Mouse (Mus musculus) erythroblast, embryonic 14.5 days (primary cell): ENCODE measurements around the gene Sh3kbp1.

Experiments used
- GATA1 ChIP-seq: IDR thresholded peaks from 2 replicates; pipeline ENCODE4 v1.6.1; 2012; ENCODE audit warnings: low read length, inconsistent platforms, mixed read lengths
- TAL1 ChIP-seq: IDR thresholded peaks from 3 replicates; pipeline ENCODE4 v1.6.1; 2012; ENCODE audit warnings: low read length, inconsistent platforms, mixed read lengths

DNA sequence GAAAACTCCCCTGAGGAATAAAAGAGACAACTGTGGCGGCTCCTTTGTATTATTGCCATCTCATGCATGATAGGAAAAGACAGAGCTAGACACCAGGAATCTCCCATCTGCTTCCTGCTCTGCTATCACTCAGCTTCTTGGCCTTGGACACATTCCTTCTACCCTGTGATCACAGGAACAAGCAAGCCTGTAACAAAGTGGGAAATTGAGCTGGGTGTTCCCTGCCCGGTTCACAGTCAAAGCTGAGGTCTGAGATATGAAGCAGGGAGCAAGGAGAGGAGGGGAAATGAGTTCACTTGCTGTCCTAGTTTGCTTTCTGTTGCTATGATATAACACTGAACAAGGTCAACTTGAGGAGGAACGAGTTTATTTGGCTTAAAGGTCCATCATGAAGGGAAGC, 301.8 kb downstream of the Sh3kbp1 start:
- TF ChIP-seq GATA1 (no peak), TAL1 (no peak)
